Mouse (Mus musculus) hindbrain, embryonic 10.5 days (tissue): ENCODE results near the gene Rpl36. TPM values are rescaled to one million over a fixed set of nuclear protein-coding genes. Genes with fewer than 3 reads are reported as not detected.
"Not testable (repeated sequence)": the region's sequence is repeated elsewhere in the genome, so short reads cannot be mapped to it uniquely, and the experiment has no call there.

Experiments used
- DNase-seq: peaks from one replicate; pipeline ENCODE4 v3.0.0-alpha.2; 2017; ENCODE audit warnings: low spot score
- H3K27ac ChIP-seq: fragments of 300-500 bp; sonication (generic); 2 replicates; pipeline ENCODE4 v1.5.1; 2016; ENCODE audit warnings: mild to moderate bottlenecking, moderate library complexity
- H3K27me3 ChIP-seq: fragments of 300-500 bp; sonication (generic); 2 replicates; pipeline ENCODE4 v1.6.1; 2016; ENCODE audit warnings: mild to moderate bottlenecking; ENCODE audit not compliant: poor library complexity, insufficient read depth, severe bottlenecking
- H3K36me3 ChIP-seq: fragments of 300-500 bp; sonication (generic); 2 replicates; pipeline ENCODE4 v1.6.1; 2016; ENCODE audit warnings: mild to moderate bottlenecking, moderate library complexity
- H3K4me1 ChIP-seq: fragments of 300-500 bp; sonication (generic); replicated peaks from 2 replicates; pipeline ENCODE4 v1.6.1; 2016; ENCODE audit warnings: mild to moderate bottlenecking
- H3K4me3 ChIP-seq: fragments of 300-500 bp; sonication (generic); 2 replicates; pipeline ENCODE4 v1.5.1; 2016; ENCODE audit warnings: mild to moderate bottlenecking, moderate library complexity
- H3K9me3 ChIP-seq: fragments of 300-500 bp; sonication (generic); 2 replicates; pipeline ENCODE4 v1.6.1; 2016; ENCODE audit warnings: mild to moderate bottlenecking, moderate library complexity
- WGBS: fragments of 180-500 bp; shearing (Covaris S2); methylation state at CpG from one replicate; pipeline ENCODE4 v1.1.7; 2016; 5-methylcytosine and 5-hydroxymethylcytosine counted together
- polyA plus RNA-seq: library from polyadenylated mRNA; unstranded; fragments of >200 nt; fragmentation: Nextera tagmentation; extraction: Ambion mirVana; gene quantifications from 2 replicates; pipeline ENCODE4 v1.2.1, GENCODE M21; 2016

Gene Rpl36
- polyA plus RNA-seq, 1 experiment from 2014 or later: 1,369 TPM

- not testable (repeated sequence) for H3K27ac ChIP-seq, DNase-seq, H3K9me3 ChIP-seq, H3K27me3 ChIP-seq
- peaks cover 70% of the 10 kb centered on the region for H3K4me1 ChIP-seq
- WGBS: 77% methylated on average over 10 of the region's 10 CpGs
- peak overlapping the region; percentile 40; the same call in 1 of the 2 replicates for H3K4me3 ChIP-seq
- H3K36me3 ChIP-seq: peaks cover 43% of the 10 kb centered on the region
Measured at GRCm38 (mm10) chr17:56612565-56612939, 664 bp upstream of the Rpl36 start.

GRCm38 (mm10) chr17:56613893-56614292 is 677 bp downstream of the Rpl36 start:
- Histone ChIP-seq H3K4me1 (peaks cover 62% of the 10 kb centered on the region), H3K27ac (peak overlapping the region; percentile 95), H3K36me3 (peaks cover 51% of the 10 kb centered on the region), H3K4me3 (peak overlapping the region; percentile 87)
- WGBS: 1% methylated on average over 26 of the region's 26 CpGs
- not testable (repeated sequence) for H3K9me3 ChIP-seq, H3K27me3 ChIP-seq
- DNase-seq: peak; percentile 40

- Histone ChIP-seq H3K9me3 (no peaks in the 10 kb centered on the region), H3K27me3 (no peaks in the 10 kb centered on the region), H3K27ac (peak overlapping the region; percentile 95), H3K36me3 (peaks cover 57% of the 10 kb centered on the region), H3K4me1 (peaks cover 57% of the 10 kb centered on the region), H3K4me3 (peak overlapping the region; percentile 87)
- WGBS: 36% methylated on average over 14 of the region's 14 CpGs
- DNase-seq: no peak
Measured at GRCm38 (mm10) chr17:56614391-56615135, 1.3 kb downstream of the Rpl36 start.

DNA sequence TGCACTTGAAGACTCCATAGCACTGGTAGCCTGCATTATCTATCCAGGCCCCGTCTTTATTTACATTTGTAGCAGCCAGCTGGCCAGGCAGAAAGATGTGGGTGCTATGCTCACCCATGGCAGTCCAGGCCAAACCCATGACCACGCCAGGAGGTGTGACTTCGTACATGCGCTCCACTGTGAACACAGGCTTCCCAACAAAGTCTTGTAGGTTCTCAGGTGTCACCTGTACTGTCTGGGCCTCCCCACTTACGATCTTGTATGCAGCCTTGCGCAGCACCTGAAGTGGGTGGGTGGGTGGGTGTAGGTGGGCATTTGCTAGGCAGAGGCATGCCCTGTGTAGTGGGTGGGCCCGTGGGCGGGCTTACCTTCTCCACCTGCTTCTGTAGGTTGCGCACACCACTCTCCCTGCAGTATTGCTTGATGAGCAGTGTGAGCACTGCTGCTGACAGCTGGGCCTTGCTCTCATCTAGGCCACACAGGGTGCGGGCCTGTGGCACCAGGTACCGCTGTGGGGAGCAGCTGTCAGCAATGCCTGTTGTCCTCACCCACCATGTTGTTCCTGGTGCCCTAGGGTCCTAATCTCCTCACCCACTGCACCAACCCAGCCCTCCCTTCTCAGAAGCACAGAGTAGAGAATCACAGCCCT is 2.0 kb downstream of the Rpl36 start:
- no peak for DNase-seq
- peaks cover 51% of the 10 kb centered on the region for H3K4me1 ChIP-seq
- WGBS: 93% methylated on average over 11 of the region's 11 CpGs
- no peaks in the 10 kb centered on the region for H3K27me3 ChIP-seq
- H3K36me3 ChIP-seq: peaks cover 64% of the 10 kb centered on the region
- peak overlapping the region; percentile 87 for H3K4me3 ChIP-seq
- no peak overlapping the region for H3K27ac ChIP-seq
- no peaks in the 10 kb centered on the region for H3K9me3 ChIP-seq

- Histone ChIP-seq H3K4me3 (peak overlapping the region; percentile 87), H3K27me3 (no peaks in the 10 kb centered on the region), H3K36me3 (peaks cover 70% of the 10 kb centered on the region), H3K9me3 (no peaks in the 10 kb centered on the region), H3K4me1 (peaks cover 45% of the 10 kb centered on the region), H3K27ac (no peak overlapping the region)
- WGBS: 91% methylated on average over 4 of the region's 4 CpGs
- no peak for DNase-seq
Measured at GRCm38 (mm10) chr17:56615792-56616191, 2.6 kb downstream of the Rpl36 start.

GRCm38 (mm10) chr17:56616725-56617124 is 3.5 kb downstream of the Rpl36 start:
- WGBS: 88% methylated on average over 3 of the region's 3 CpGs
- H3K36me3 ChIP-seq: peaks cover 79% of the 10 kb centered on the region
- DNase-seq: no peak

DNA sequence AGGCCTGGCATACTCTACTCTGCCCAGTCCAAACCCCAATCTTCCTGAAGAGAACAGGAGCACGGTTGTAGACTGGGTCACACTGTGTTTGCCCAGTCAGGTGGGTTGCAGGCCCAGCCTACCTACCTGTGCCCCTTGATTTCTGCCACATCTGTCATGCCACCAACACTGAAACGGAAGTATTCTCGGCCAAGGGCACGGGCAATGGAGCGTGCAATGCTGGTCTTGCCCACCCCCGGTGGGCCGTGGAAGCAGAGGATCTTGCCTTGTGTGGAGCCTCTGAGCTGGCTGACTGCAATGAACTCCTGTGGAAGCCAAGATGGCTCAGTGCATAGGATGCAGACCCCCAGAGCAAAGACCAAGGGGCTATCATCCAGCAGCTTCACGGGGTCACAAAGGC is 4.4 kb downstream of the Rpl36 start:
- DNase-seq: no peak
- Histone ChIP-seq H3K27me3 (no peaks in the 10 kb centered on the region), H3K4me3 (peak overlapping the region; percentile 6; the same call in 1 of the 2 replicates), H3K27ac (no peak overlapping the region), H3K36me3 (peaks cover 88% of the 10 kb centered on the region), H3K4me1 (peaks cover 27% of the 10 kb centered on the region), H3K9me3 (no peaks in the 10 kb centered on the region)
- 95% methylated on average over 8 of the region's 8 CpGs for WGBS

More at GRCm38 (mm10) chr17:56616725-56617124, 3.5 kb downstream of the Rpl36 start:
- Histone ChIP-seq H3K27ac (no peak overlapping the region), H3K27me3 (no peaks in the 10 kb centered on the region), H3K9me3 (no peaks in the 10 kb centered on the region), H3K4me1 (peaks cover 36% of the 10 kb centered on the region), H3K4me3 (no peak overlapping the region)

GRCm38 (mm10) chr17:56625495-56625894 is 12.3 kb downstream of the Rpl36 start:
- WGBS: 89% methylated on average over 3 of the region's 3 CpGs
- Histone ChIP-seq H3K4me1 (peaks cover 29% of the 10 kb centered on the region), H3K9me3 (no peaks in the 10 kb centered on the region), H3K36me3 (peaks cover 47% of the 10 kb centered on the region), H3K4me3 (peak overlapping the region; percentile 98), H3K27ac (no peak overlapping the region), H3K27me3 (no peaks in the 10 kb centered on the region)
- no peak for DNase-seq

GRCm38 (mm10) chr17:56626260-56626659 is 13.0 kb downstream of the Rpl36 start:
- Histone ChIP-seq H3K27me3 (no peaks in the 10 kb centered on the region), H3K4me3 (peak overlapping the region; percentile 98), H3K9me3 (no peaks in the 10 kb centered on the region), H3K27ac (peak overlapping the region; percentile 93), H3K36me3 (peaks cover 39% of the 10 kb centered on the region), H3K4me1 (peaks cover 29% of the 10 kb centered on the region)
- WGBS: under 1% methylated on average over 32 of the region's 32 CpGs
- DNase-seq: no peak

- WGBS: under 1% methylated on average over 51 of the region's 51 CpGs
Measured at GRCm38 (mm10) chr17:56626754-56627470, 13.7 kb downstream of the Rpl36 start, which contains the start of gene Lonp1. Gene Lonp1 (minus strand): TSS chr17:56626887.

GRCm38 (mm10) chr17:56627530-56628277 is 14.5 kb downstream of the Rpl36 start, which contains the start of gene Catsperd:
Gene Catsperd (plus strand): TSS chr17:56628143.
- 10% methylated on average over 26 of the region's 26 CpGs for WGBS
- Histone ChIP-seq H3K4me3 (peak within 1 kb of the TSS; percentile 98), H3K36me3 (peaks cover 25% of the 10 kb centered on the region), H3K9me3 (no peaks in the 10 kb centered on the region), H3K4me1 (peaks cover 29% of the 10 kb centered on the region), H3K27me3 (no peaks in the 10 kb centered on the region), H3K27ac (peak within 1 kb of the TSS; percentile 93)
- peak; percentile 42 for DNase-seq

More at GRCm38 (mm10) chr17:56626754-56627470, 13.7 kb downstream of the Rpl36 start, which contains the start of gene Lonp1:
- H3K27ac ChIP-seq: peak within 1 kb of the TSS; percentile 93
- peak within 1 kb of the TSS; percentile 98 for H3K4me3 ChIP-seq
- no peaks in the 10 kb centered on the region for H3K9me3 ChIP-seq
- no peaks in the 10 kb centered on the region for H3K27me3 ChIP-seq
- H3K4me1 ChIP-seq: peaks cover 29% of the 10 kb centered on the region
- H3K36me3 ChIP-seq: peaks cover 33% of the 10 kb centered on the region
- DNase-seq: peak; percentile 99
